Mouse (Mus musculus): ENCODE results near the gene Srsf10. TPM values are rescaled to one million over a fixed set of nuclear protein-coding genes. Genes with fewer than 3 reads are reported as not detected.

Gene Srsf10
- polyA plus RNA-seq, 1 experiment from 2014 or later, result 190 TPM

DNA sequence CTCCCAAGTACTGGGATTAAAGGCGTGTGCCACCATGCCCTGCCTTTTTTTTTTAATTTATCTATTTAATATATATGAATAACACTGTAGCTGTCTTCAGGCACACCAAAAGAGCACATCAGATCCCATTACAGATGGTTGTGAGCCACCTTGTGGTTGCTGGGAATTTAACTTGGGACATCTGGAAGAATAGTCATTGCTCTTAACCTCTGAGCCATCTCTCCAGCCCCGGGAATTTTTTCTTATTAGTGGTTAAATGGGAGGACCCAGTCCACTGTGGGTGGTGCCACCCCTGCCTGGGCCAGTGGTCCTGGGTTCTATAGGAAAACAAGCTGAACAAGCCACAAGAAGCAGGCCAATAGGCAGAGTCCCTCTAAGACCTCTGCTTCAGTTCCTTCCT is 22.2 kb downstream of the Srsf10 start:
- 76% methylated on average over 2 of the region's 2 CpGs for WGBS
- ATAC-seq (replicated peaks), result no peak
- no peak overlapping the region for H3K9ac ChIP-seq

GRCm38 (mm10) chr4:135879021-135879420 is 23.5 kb downstream of the Srsf10 start:
- no peak overlapping the region for H3K4me2 ChIP-seq
- no peak for ATAC-seq (replicated peaks)
- no peak overlapping the region for H3K4me3 ChIP-seq
- H3K4me1 ChIP-seq, result peaks cover 29% of the 10 kb centered on the region
- H3K27ac ChIP-seq, result no peak overlapping the region
- WGBS, result 57% methylated on average over 6 of the region's 6 CpGs
- no peaks in the 10 kb centered on the region for H3K9me3 ChIP-seq
- H3K9ac ChIP-seq, result no peak overlapping the region
- H3K27me3 ChIP-seq (replicated peaks), result no peaks in the 10 kb centered on the region
- no peaks in the 10 kb centered on the region for H3K36me3 ChIP-seq (replicated peaks)

More for the DNA sequence above, 22.2 kb downstream of the Srsf10 start:
- Histone ChIP-seq H3K9me3 (no peaks in the 10 kb centered on the region), H3K4me1 (peaks cover 32% of the 10 kb centered on the region), H3K27ac (no peak overlapping the region), H3K36me3 (replicated peaks) (no peaks in the 10 kb centered on the region), H3K27me3 (replicated peaks) (no peaks in the 10 kb centered on the region), H3K4me3 (no peak overlapping the region), H3K4me2 (no peak overlapping the region)

- H3K27me3 ChIP-seq (replicated peaks), result no peaks in the 10 kb centered on the region
- H3K36me3 ChIP-seq (replicated peaks), result no peaks in the 10 kb centered on the region
- no peaks in the 10 kb centered on the region for H3K9me3 ChIP-seq
- 86% methylated on average over 6 of the region's 6 CpGs for WGBS
- peaks cover 19% of the 10 kb centered on the region for H3K4me1 ChIP-seq
- no peak overlapping the region for H3K4me3 ChIP-seq
- H3K27ac ChIP-seq, result no peak overlapping the region
- no peak for ATAC-seq (replicated peaks)
- H3K4me2 ChIP-seq, result no peak overlapping the region
- no peak overlapping the region for H3K9ac ChIP-seq
These were observed 24.5 kb downstream of the Srsf10 start for GRCm38 (mm10) chr4:135880018-135880417.

GRCm38 (mm10) chr4:135880576-135880975 is 25.0 kb downstream of the Srsf10 start:
- 81% methylated on average over 10 of the region's 10 CpGs for WGBS
- no peaks in the 10 kb centered on the region for H3K36me3 ChIP-seq (replicated peaks)
- no peak for ATAC-seq (replicated peaks)
- H3K27me3 ChIP-seq (replicated peaks), result no peaks in the 10 kb centered on the region
- H3K27ac ChIP-seq, result no peak overlapping the region
- H3K4me3 ChIP-seq, result no peak overlapping the region
- no peak overlapping the region for H3K9ac ChIP-seq
- H3K4me1 ChIP-seq, result peaks cover 15% of the 10 kb centered on the region
- H3K9me3 ChIP-seq, result no peaks in the 10 kb centered on the region
- H3K4me2 ChIP-seq, result no peak overlapping the region

DNA sequence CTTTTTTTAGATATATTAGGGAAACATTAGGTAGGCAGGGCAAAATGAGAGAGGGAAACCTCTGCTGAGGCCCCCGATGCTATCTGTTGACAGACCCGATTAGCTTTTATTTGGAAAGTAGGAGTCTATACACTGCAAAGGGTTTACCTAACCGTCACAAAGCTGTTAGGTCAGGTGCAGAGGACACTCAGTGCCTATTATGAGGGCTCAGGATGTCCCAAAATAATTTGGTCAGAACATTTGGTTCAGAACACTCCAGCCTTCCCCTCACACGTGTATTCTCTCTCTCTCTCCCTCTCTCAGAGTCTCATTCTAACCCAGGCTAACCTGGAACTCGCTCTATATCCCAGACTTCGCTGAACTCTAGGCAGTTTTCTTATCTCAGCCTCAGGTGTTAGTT is 26.5 kb downstream of the Srsf10 start:
- peaks cover 1% of the 10 kb centered on the region; the same call in 1 of the 2 replicates for H3K4me1 ChIP-seq
- ATAC-seq (replicated peaks), result no peak
- 83% methylated on average over 6 of the region's 6 CpGs for WGBS
- no peak overlapping the region for H3K27ac ChIP-seq
- H3K27me3 ChIP-seq (replicated peaks), result no peaks in the 10 kb centered on the region
- H3K4me3 ChIP-seq, result no peak overlapping the region
- H3K9ac ChIP-seq, result no peak overlapping the region
- H3K4me2 ChIP-seq, result no peak overlapping the region
- H3K36me3 ChIP-seq (replicated peaks), result no peaks in the 10 kb centered on the region
- H3K9me3 ChIP-seq, result no peaks in the 10 kb centered on the region

GRCm38 (mm10) chr4:135883401-135883851 is 27.9 kb downstream of the Srsf10 start:
- no peak for ATAC-seq (replicated peaks)
- 40% methylated on average over 10 of the region's 10 CpGs for WGBS
- Histone ChIP-seq H3K4me2 (no peak overlapping the region), H3K36me3 (replicated peaks) (no peaks in the 10 kb centered on the region), H3K27ac (no peak overlapping the region), H3K27me3 (replicated peaks) (no peaks in the 10 kb centered on the region), H3K9ac (no peak overlapping the region), H3K9me3 (no peaks in the 10 kb centered on the region), H3K4me1 (no peaks in the 10 kb centered on the region), H3K4me3 (no peak overlapping the region)

DNA sequence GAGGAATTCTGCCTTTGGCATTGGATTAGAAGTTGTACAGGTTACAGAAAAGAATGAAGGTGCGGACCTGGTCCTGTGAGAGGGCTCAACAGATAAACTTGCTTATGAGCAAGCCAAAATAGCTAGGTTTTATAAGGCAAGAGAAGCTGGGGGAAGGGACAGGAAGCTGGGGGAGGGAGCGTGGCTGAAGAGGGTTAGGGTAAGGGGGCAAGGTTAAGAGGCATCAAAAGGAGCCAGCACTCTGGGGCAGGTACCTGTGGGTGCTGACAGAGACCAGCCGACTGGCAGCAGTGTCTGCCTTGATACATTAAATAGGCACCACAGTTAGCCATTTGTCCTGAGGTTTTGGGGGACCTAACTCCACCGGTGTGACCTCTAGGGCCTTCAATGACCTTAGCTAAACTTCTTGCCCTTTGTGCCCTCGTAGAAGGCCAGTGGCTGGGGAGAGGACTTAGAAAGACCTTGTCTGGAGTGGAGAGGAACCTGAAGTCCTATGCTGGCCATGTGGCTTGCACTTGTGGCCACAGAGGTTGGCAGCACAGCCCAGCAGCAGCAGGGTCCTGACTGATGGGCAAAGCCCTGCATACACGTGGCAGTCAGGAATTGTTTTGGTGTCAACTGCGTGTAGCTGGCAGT is 28.5 kb downstream of the Srsf10 start:
- no peak overlapping the region for H3K4me2 ChIP-seq
- no peak overlapping the region for H3K4me3 ChIP-seq
- no peak for ATAC-seq (replicated peaks)
- H3K36me3 ChIP-seq (replicated peaks), result no peaks in the 10 kb centered on the region
- H3K9me3 ChIP-seq, result no peaks in the 10 kb centered on the region
- H3K9ac ChIP-seq, result no peak overlapping the region
- H3K27me3 ChIP-seq (replicated peaks), result no peaks in the 10 kb centered on the region
- no peaks in the 10 kb centered on the region for H3K4me1 ChIP-seq
- no peak overlapping the region for H3K27ac ChIP-seq
- whole genome bisulfite sequencing, result 68% methylated on average over 7 of the region's 7 CpGs

- Histone ChIP-seq H3K4me2 (no peak overlapping the region), H3K36me3 (replicated peaks) (no peaks in the 10 kb centered on the region), H3K4me1 (no peaks in the 10 kb centered on the region), H3K4me3 (no peak overlapping the region), H3K9ac (no peak overlapping the region), H3K27ac (no peak overlapping the region), H3K9me3 (no peaks in the 10 kb centered on the region), H3K27me3 (replicated peaks) (no peaks in the 10 kb centered on the region)
- 60% methylated on average over 6 of the region's 6 CpGs for WGBS
- no peak for ATAC-seq (replicated peaks)
These were observed 29.0 kb downstream of the Srsf10 start for GRCm38 (mm10) chr4:135884531-135884930.

DNA sequence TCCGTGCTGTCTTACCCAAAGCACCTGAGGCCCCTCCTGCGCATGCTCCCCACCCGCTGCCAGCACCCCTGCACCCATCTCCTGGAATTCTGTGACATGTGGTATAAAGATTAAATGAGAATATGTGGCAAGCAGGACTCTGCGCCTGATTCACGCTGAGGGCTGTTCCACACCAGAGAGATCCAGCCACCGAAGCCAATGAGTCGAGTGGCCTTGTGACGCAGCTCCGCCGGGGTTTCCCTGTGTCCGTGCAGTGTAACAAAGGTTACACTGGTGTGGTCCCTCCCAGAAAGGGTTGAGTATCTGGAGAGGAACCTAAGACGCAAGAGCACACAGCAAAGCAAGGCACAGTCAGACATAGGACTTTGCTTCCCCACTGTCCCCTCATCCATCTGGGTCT is 30.1 kb downstream of the Srsf10 start:
- Histone ChIP-seq H3K4me3 (no peak overlapping the region), H3K4me2 (no peak overlapping the region), H3K27me3 (replicated peaks) (no peaks in the 10 kb centered on the region), H3K36me3 (replicated peaks) (no peaks in the 10 kb centered on the region), H3K9me3 (no peaks in the 10 kb centered on the region), H3K9ac (no peak overlapping the region), H3K4me1 (no peaks in the 10 kb centered on the region), H3K27ac (no peak overlapping the region)
- 87% methylated on average over 12 of the region's 12 CpGs for WGBS
- ATAC-seq (replicated peaks), result no peak

- Histone ChIP-seq H3K36me3 (replicated peaks) (no peaks in the 10 kb centered on the region), H3K4me1 (no peaks in the 10 kb centered on the region), H3K27ac (no peak overlapping the region), H3K4me2 (no peak overlapping the region), H3K4me3 (no peak overlapping the region), H3K9me3 (no peaks in the 10 kb centered on the region), H3K9ac (no peak overlapping the region), H3K27me3 (replicated peaks) (no peaks in the 10 kb centered on the region)
- 90% methylated on average over 4 of the region's 4 CpGs for WGBS
- no peak for ATAC-seq (replicated peaks)
These were observed 30.6 kb downstream of the Srsf10 start for GRCm38 (mm10) chr4:135886184-135886583.

DNA sequence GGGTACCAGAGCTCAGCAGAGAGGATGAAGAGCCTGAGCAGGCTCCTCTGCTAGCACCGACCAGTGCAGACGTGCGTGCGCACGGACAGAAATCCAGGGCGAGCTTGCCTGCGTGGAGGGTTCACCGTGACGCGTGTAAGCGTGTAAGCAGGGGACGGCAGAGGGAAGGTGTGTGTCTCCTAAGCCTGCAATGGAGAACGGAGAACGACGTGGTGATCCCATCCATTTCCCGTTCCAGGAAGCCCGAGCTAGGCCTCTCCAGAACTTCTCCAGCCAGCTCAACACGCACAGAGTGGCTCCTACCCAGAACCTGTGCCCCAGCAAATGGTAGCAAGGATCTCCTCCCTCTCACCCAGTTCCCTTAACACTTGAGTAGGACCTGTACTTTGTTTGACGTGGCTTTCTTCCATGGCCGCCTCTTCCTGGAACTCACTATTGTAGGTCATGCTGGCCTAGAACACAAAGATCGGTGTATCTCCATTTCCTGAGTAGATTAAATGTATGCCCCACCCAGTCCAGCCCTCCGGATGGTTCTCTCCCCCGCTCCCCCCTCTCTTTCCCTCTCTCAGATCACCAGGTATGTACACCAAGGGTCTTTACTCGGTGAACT is 33.0 kb downstream of the Srsf10 start:
- Histone ChIP-seq H3K4me3 (no peak overlapping the region), H3K27ac (no peak overlapping the region), H3K4me2 (no peak overlapping the region), H3K9ac (no peak overlapping the region), H3K36me3 (replicated peaks) (no peaks in the 10 kb centered on the region), H3K4me1 (no peaks in the 10 kb centered on the region), H3K9me3 (no peaks in the 10 kb centered on the region), H3K27me3 (replicated peaks) (no peaks in the 10 kb centered on the region)
- 93% methylated on average over 24 of the region's 24 CpGs for WGBS
- ATAC-seq (replicated peaks), result no peak

- ATAC-seq (replicated peaks), result no peak
- WGBS, result 80% methylated on average over 7 of the region's 7 CpGs
These were observed 33.8 kb downstream of the Srsf10 start for GRCm38 (mm10) chr4:135889146-135889883.

More at GRCm38 (mm10) chr4:135889146-135889883, 33.8 kb downstream of the Srsf10 start:
- Histone ChIP-seq H3K27ac (no peak overlapping the region), H3K9me3 (no peaks in the 10 kb centered on the region), H3K4me1 (no peaks in the 10 kb centered on the region), H3K36me3 (replicated peaks) (no peaks in the 10 kb centered on the region), H3K4me2 (no peak overlapping the region), H3K9ac (no peak overlapping the region), H3K4me3 (no peak overlapping the region), H3K27me3 (replicated peaks) (no peaks in the 10 kb centered on the region)
